Mouse (Mus musculus) CH12.LX (cell line): ENCODE measurements at regions not wholly inside any gene's neighbourhood (a gene's known extent, or its start where the extent isn't known, plus 50 kb on each side); places are given as distances from the start of the nearest gene placed in this dataset.
A peak's percentile ranks its signal among the peaks of the same experiment; 100 is the strongest.

Experiments
- DNase-seq: peaks from one replicate; pipeline ENCODE4 v3.0.0-alpha.2; 2013; ENCODE audit errors: extremely low read depth
- H3K27ac ChIP-seq: 2 replicates; pipeline ENCODE4 v1.5.1; 2012; ENCODE audit warnings: low read depth, mild to moderate bottlenecking, control low read depth, moderate library complexity; ENCODE audit not compliant: insufficient read depth
- H3K27me3 ChIP-seq: replicated peaks from 2 replicates; pipeline ENCODE3; 2012; ENCODE audit warnings: inconsistent platforms
- H3K36me3 ChIP-seq, 2 experiments: replicated peaks in 1 of 2; 2 replicates each; pipeline versions ENCODE3 to v1.6.1; 2012; ENCODE audit warnings: inconsistent platforms in 1 of 2, low read length in 1 of 2, mild to moderate bottlenecking in 1 of 2, mixed read lengths in 1 of 2, moderate library complexity in 1 of 2; ENCODE audit not compliant: control insufficient read depth in 1 of 2, insufficient read depth in 1 of 2
- H3K4me1 ChIP-seq, 2 experiments: 2 replicates each; pipeline ENCODE4 v1.6.1; 2012; ENCODE audit warnings: inconsistent platforms in 1 of 2, moderate library complexity in 1 of 2; ENCODE audit not compliant: insufficient read depth in 2 of 2, control insufficient read depth in 1 of 2
- H3K4me2 ChIP-seq: 2 replicates; pipeline ENCODE4 v1.6.1; 2012; ENCODE audit warnings: low read depth, mild to moderate bottlenecking, control low read depth; ENCODE audit not compliant: poor library complexity, insufficient read depth, severe bottlenecking
- H3K4me3 ChIP-seq, 3 experiments: fragments of 150-350 bp in 1 of 3; sonication (generic) in 1 of 3; replicated peaks in 1 of 3; 2 replicates each; pipeline versions ENCODE3 to v1.5.1; 2011 to 2012; ENCODE audit warnings: low read depth in 2 of 3, low read length in 2 of 3, mild to moderate bottlenecking in 2 of 3, moderate library complexity in 2 of 3, control low read depth in 1 of 3, improper control_type of control experiment in 1 of 3, inconsistent platforms in 1 of 3, mixed read lengths in 1 of 3; ENCODE audit not compliant: poor library complexity in 1 of 3
- H3K79me2 ChIP-seq: replicated peaks from 2 replicates; pipeline ENCODE4 v1.6.1; 2012; ENCODE audit warnings: mild to moderate bottlenecking, moderate library complexity; ENCODE audit not compliant: control insufficient read depth, poor library complexity, insufficient read depth, severe bottlenecking; ENCODE audit errors: extremely low read depth
- H3K9ac ChIP-seq: 2 replicates; pipeline ENCODE4 v1.6.1; 2012; ENCODE audit warnings: low read depth, mild to moderate bottlenecking, control low read depth, moderate library complexity; ENCODE audit not compliant: insufficient read depth
- H3K9me3 ChIP-seq: replicated peaks from 2 replicates; pipeline ENCODE3; 2012; ENCODE audit warnings: low read length, inconsistent platforms, mixed read lengths
- BHLHE40 ChIP-seq: IDR thresholded peaks from 2 replicates; pipeline ENCODE4 v1.6.1; 2011; ENCODE audit warnings: mild to moderate bottlenecking, low read depth, low read length, improper control_type of control experiment
- CHD1 ChIP-seq: IDR thresholded peaks from 2 replicates; pipeline ENCODE4 v1.6.1; 2012; ENCODE audit warnings: low read depth, low read length, improper control_type of control experiment, inconsistent platforms
- CHD2 ChIP-seq: IDR thresholded peaks from 2 replicates; pipeline ENCODE4 v1.6.1; 2011; ENCODE audit warnings: low read length, improper control_type of control experiment
- CTCF ChIP-seq, 2 experiments: IDR thresholded peaks in 1 of 2; conservative IDR thresholded peaks in 1 of 2; 2 replicates each; pipeline ENCODE4 v1.5.1; 2011 to 2012; ENCODE audit warnings: low read depth in 2 of 2, low read length in 2 of 2, improper control_type of control experiment in 1 of 2, inconsistent platforms in 1 of 2, mild to moderate bottlenecking in 1 of 2, moderate library complexity in 1 of 2
- E2F4 ChIP-seq: IDR thresholded peaks from 2 replicates; pipeline ENCODE4 v1.6.1; 2011; ENCODE audit warnings: low read depth, low read length, improper control_type of control experiment; ENCODE audit not compliant: insufficient replicate concordance
- ELF1 ChIP-seq: IDR thresholded peaks from 2 replicates; pipeline ENCODE4 v1.6.1; 2014; ENCODE audit warnings: low read depth, mild to moderate bottlenecking, inconsistent platforms, low read length, improper control_type of control experiment
- EP300 ChIP-seq: IDR thresholded peaks from 2 replicates; pipeline ENCODE4 v1.6.1; 2011; ENCODE audit warnings: low read length, improper control_type of control experiment
- ETS1 ChIP-seq: conservative IDR thresholded peaks from 2 replicates; pipeline ENCODE4 v1.6.1; 2012; ENCODE audit warnings: low read depth, mild to moderate bottlenecking, inconsistent platforms, low read length, improper control_type of control experiment, moderate library complexity
- GABPA ChIP-seq: IDR thresholded peaks from 2 replicates; pipeline ENCODE4 v1.6.1; 2012; ENCODE audit warnings: low read depth, low read length, improper control_type of control experiment, inconsistent platforms; ENCODE audit not compliant: insufficient replicate concordance
- HCFC1 ChIP-seq: IDR thresholded peaks from 2 replicates; pipeline ENCODE4 v1.6.1; 2012; ENCODE audit warnings: low read depth, mild to moderate bottlenecking, inconsistent platforms, low read length, improper control_type of control experiment
- IRF4 ChIP-seq: IDR thresholded peaks from 2 replicates; pipeline ENCODE4 v1.6.1; 2014; ENCODE audit warnings: low read depth, mild to moderate bottlenecking, inconsistent platforms, low read length, improper control_type of control experiment
- JUN ChIP-seq: IDR thresholded peaks from 2 replicates; pipeline ENCODE4 v1.6.1; 2011; ENCODE audit warnings: low read depth, mild to moderate bottlenecking, low read length, improper control_type of control experiment, moderate library complexity; ENCODE audit not compliant: insufficient read depth
- JUND ChIP-seq: conservative IDR thresholded peaks from 2 replicates; pipeline ENCODE4 v1.6.1; 2011; ENCODE audit warnings: low read depth, low read length, improper control_type of control experiment
- KAT2A ChIP-seq: IDR thresholded peaks from 2 replicates; pipeline ENCODE4 v1.6.1; 2012; ENCODE audit warnings: low read length, improper control_type of control experiment, inconsistent platforms; ENCODE audit not compliant: insufficient replicate concordance
- MAFK ChIP-seq: IDR thresholded peaks from 2 replicates; pipeline ENCODE4 v1.6.1; 2011; ENCODE audit warnings: low read length, improper control_type of control experiment; ENCODE audit not compliant: insufficient replicate concordance
- MAX ChIP-seq: IDR thresholded peaks from 2 replicates; pipeline ENCODE4 v1.6.1; 2011; ENCODE audit warnings: low read length, improper control_type of control experiment
- MAZ ChIP-seq: IDR thresholded peaks from 2 replicates; pipeline ENCODE4 v1.6.1; 2012; ENCODE audit warnings: low read depth, mild to moderate bottlenecking, inconsistent platforms, low read length, improper control_type of control experiment, moderate library complexity
- MEF2A ChIP-seq: IDR thresholded peaks from 2 replicates; pipeline ENCODE4 v1.6.1; 2014; ENCODE audit warnings: low read depth, mild to moderate bottlenecking, inconsistent platforms, low read length, improper control_type of control experiment, borderline replicate concordance
- MXI1 ChIP-seq: IDR thresholded peaks from 2 replicates; pipeline ENCODE4 v1.6.1; 2011; ENCODE audit warnings: mild to moderate bottlenecking, low read depth, low read length, improper control_type of control experiment
- MYC ChIP-seq: IDR thresholded peaks from 2 replicates; pipeline ENCODE4 v1.6.1; 2011; ENCODE audit warnings: low read depth, mild to moderate bottlenecking, improper control_type of control experiment, low read length
- NELFE ChIP-seq: IDR thresholded peaks from 2 replicates; pipeline ENCODE4 v1.6.1; 2011; ENCODE audit warnings: low read depth, low read length, improper control_type of control experiment
- NRF1 ChIP-seq: IDR thresholded peaks from 2 replicates; pipeline ENCODE4 v1.6.1; 2014; ENCODE audit warnings: low read depth, mild to moderate bottlenecking, inconsistent platforms, low read length, improper control_type of control experiment, moderate library complexity
- PAX5 ChIP-seq: IDR thresholded peaks from 2 replicates; pipeline ENCODE4 v1.6.1; 2012; ENCODE audit warnings: low read length, inconsistent platforms, mixed read lengths
- POLR2A ChIP-seq: IDR thresholded peaks from 2 replicates; pipeline ENCODE4 v1.6.1; 2011; ENCODE audit warnings: low read depth, mild to moderate bottlenecking, improper control_type of control experiment, low read length
- POLR2AphosphoS2 ChIP-seq: IDR thresholded peaks from 2 replicates; pipeline ENCODE4 v1.6.1; 2011; ENCODE audit warnings: low read depth, low read length, improper control_type of control experiment
- RAD21 ChIP-seq: IDR thresholded peaks from 2 replicates; pipeline ENCODE4 v1.6.1; 2011; ENCODE audit warnings: low read depth, mild to moderate bottlenecking, low read length, improper control_type of control experiment, moderate library complexity
- RCOR1 ChIP-seq: conservative IDR thresholded peaks from 2 replicates; pipeline ENCODE4 v1.6.1; 2012; ENCODE audit warnings: low read depth, mild to moderate bottlenecking, inconsistent platforms, low read length, improper control_type of control experiment
- SIN3A ChIP-seq: IDR thresholded peaks from 2 replicates; pipeline ENCODE4 v1.6.1; 2012; ENCODE audit warnings: low read length, improper control_type of control experiment, inconsistent platforms
- SMC3 ChIP-seq: IDR thresholded peaks from 2 replicates; pipeline ENCODE4 v1.6.1; 2011; ENCODE audit warnings: low read depth, low read length, improper control_type of control experiment
- TBP ChIP-seq: conservative IDR thresholded peaks from 2 replicates; pipeline ENCODE4 v1.6.1; 2011; ENCODE audit warnings: low read depth, low read length, improper control_type of control experiment
- TCF12 ChIP-seq: IDR thresholded peaks from 2 replicates; pipeline ENCODE4 v1.6.1; 2014; ENCODE audit warnings: low read depth, mild to moderate bottlenecking, inconsistent platforms, low read length, improper control_type of control experiment
- UBTF ChIP-seq: IDR thresholded peaks from 2 replicates; pipeline ENCODE4 v1.6.1; 2012; ENCODE audit warnings: low read depth, mild to moderate bottlenecking, inconsistent platforms, low read length, improper control_type of control experiment, moderate library complexity
- USF1 ChIP-seq: IDR thresholded peaks from 2 replicates; pipeline ENCODE4 v1.6.1; 2014; ENCODE audit warnings: low read depth, mild to moderate bottlenecking, inconsistent platforms, low read length, improper control_type of control experiment
- USF2 ChIP-seq: conservative IDR thresholded peaks from 2 replicates; pipeline ENCODE4 v1.6.1; 2011; ENCODE audit warnings: low read depth, low read length, improper control_type of control experiment
- ZC3H11A ChIP-seq: IDR thresholded peaks from 2 replicates; pipeline ENCODE4 v1.6.1; 2012; ENCODE audit warnings: low read depth, mild to moderate bottlenecking, inconsistent platforms, low read length, improper control_type of control experiment
- ZKSCAN1 ChIP-seq: IDR thresholded peaks from 2 replicates; pipeline ENCODE4 v1.6.1; 2012; ENCODE audit warnings: low read depth, inconsistent platforms, low read length, improper control_type of control experiment, borderline replicate concordance
- ZMIZ1 ChIP-seq: IDR thresholded peaks from 2 replicates; pipeline ENCODE4 v1.6.1; 2012; ENCODE audit warnings: low read depth, mild to moderate bottlenecking, inconsistent platforms, low read length, improper control_type of control experiment
- ZNF384 ChIP-seq: IDR thresholded peaks from 2 replicates; pipeline ENCODE4 v1.6.1; 2012; ENCODE audit warnings: low read depth, low read length, improper control_type of control experiment, inconsistent platforms
- dilution Hi-C: fragments of 300-500 bp; cut with MboI; formaldehyde crosslinking; loops from 2 replicates; pipeline ENCODE4 v1.14.3; 2020; ENCODE audit warnings: low sequenced_read_pairs; ENCODE audit not compliant: extremely low pct_unique_long_range_greater_than_20kb, extremely low pct_ligation_motif_present
- in situ Hi-C: fragments of 300-500 bp; cut with MboI; formaldehyde crosslinking; loops from 3 replicates; pipeline ENCODE4 v1.14.3; 2019; ENCODE audit warnings: low sequenced_read_pairs, low pct_ligation_motif_present, low pct_unique_long_range_greater_than_20kb, mixed read lengths

DNA sequence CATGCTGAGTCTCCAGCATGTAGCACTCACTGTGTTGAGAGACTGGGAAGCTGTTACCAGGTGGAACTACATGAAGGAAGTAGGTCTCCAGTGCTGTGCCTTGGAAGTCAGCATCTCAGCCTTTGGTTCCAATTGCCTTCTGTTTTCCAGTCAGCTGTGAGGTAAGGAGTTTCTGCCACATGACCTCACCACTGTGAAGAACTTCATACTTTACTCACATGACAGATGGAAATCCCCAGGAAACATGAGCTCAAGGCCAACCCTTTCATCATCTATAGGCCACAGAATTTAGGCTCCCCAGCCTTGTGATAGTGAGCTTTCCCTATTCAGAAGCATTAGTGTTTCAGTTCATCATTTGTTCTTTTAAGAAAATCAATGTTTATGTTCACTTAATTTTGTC is 314.4 kb upstream of the Ngly1 start:
- in situ Hi-C loops (no loop called here), dilution Hi-C loops (no loop called here)
- H3K27ac ChIP-seq = peak overlapping the region; percentile 46; the same call in 1 of the 2 replicates
- no peak overlapping the region; the same call in 1 of the 2 replicates for H3K9ac ChIP-seq
- H3K79me2 ChIP-seq = no peaks in the 10 kb centered on the region
- DNase-seq = peak; percentile 46
- H3K9me3 ChIP-seq = no peaks in the 10 kb centered on the region
- peak overlapping the region in 2 of 3 experiments; percentile 46 to 56 for H3K4me3 ChIP-seq
- H3K36me3 ChIP-seq = no peaks in the 10 kb centered on the region
- peaks cover 15 to 34% of the 10 kb centered on the region in 2 experiments for H3K4me1 ChIP-seq
- H3K4me2 ChIP-seq = peak overlapping the region; percentile 34; the same call in 1 of the 2 replicates
- TF ChIP-seq POLR2AphosphoS2 = no peak
- TF ChIP-seq NRF1 = no peak
- TF ChIP-seq EP300 = peak; percentile 34; the same call in 1 of the 2 replicates
- TF ChIP-seq USF2 = 0 out of 2 replicates have a peak, but pooled peaks have one; percentile 12
- TF ChIP-seq MYC = no peak
- no peak for TF ChIP-seq UBTF
- peak; percentile 25; the same call in 1 of the 2 replicates for TF ChIP-seq USF1
- no peak for TF ChIP-seq ELF1
- no peak for TF ChIP-seq CHD2
- no peak for TF ChIP-seq RCOR1
- no peak for TF ChIP-seq MEF2A
- no peak for TF ChIP-seq POLR2A
- no peak for TF ChIP-seq MAZ
- TF ChIP-seq JUN = peak; percentile 39; the same call in 1 of the 2 replicates
- no peak for TF ChIP-seq CHD1
- TF ChIP-seq ZKSCAN1 = no peak
- no peak for TF ChIP-seq MAFK
- no peak for TF ChIP-seq HCFC1
- peak; percentile 85 for TF ChIP-seq ETS1
- no peak for TF ChIP-seq SMC3
- no peak for TF ChIP-seq TCF12
- TF ChIP-seq RAD21 = no peak
- no peak for TF ChIP-seq ZC3H11A
- TF ChIP-seq PAX5 = no peak
- TF ChIP-seq ZMIZ1 = no peak
- TF ChIP-seq KAT2A = no peak
- 0 out of 2 replicates have a peak, but pooled peaks have one; percentile 35 for TF ChIP-seq MAX
- peak; percentile 80 for TF ChIP-seq BHLHE40
- peak; percentile 50; the same call in 1 of the 2 replicates for TF ChIP-seq SIN3A
- TF ChIP-seq GABPA = no peak
- TF ChIP-seq NELFE = no peak
- TF ChIP-seq JUND = no peak; the same call in 1 of the 2 replicates
- peak; percentile 38; the same call in 1 of the 2 replicates for TF ChIP-seq IRF4
- TF ChIP-seq E2F4 = no peak
- TF ChIP-seq TBP = no peak
- TF ChIP-seq MXI1 = no peak
- no peak for TF ChIP-seq ZNF384
- TF ChIP-seq CTCF (conservative IDR thresholded peaks at IDR 0.05 in 1 of 2, IDR thresholded peaks at IDR 0.05 in 1 of 2; ENCODE audit: low read depth in 2 of 2, low read length in 2 of 2) = no peak
- TF ChIP-seq, all 38 proteins: peak for 9
- no peaks in the 10 kb centered on the region for H3K27me3 ChIP-seq
